Comparison of ENCODE assay signal across 14 mouse cellular contexts in the genomic region with DNA sequence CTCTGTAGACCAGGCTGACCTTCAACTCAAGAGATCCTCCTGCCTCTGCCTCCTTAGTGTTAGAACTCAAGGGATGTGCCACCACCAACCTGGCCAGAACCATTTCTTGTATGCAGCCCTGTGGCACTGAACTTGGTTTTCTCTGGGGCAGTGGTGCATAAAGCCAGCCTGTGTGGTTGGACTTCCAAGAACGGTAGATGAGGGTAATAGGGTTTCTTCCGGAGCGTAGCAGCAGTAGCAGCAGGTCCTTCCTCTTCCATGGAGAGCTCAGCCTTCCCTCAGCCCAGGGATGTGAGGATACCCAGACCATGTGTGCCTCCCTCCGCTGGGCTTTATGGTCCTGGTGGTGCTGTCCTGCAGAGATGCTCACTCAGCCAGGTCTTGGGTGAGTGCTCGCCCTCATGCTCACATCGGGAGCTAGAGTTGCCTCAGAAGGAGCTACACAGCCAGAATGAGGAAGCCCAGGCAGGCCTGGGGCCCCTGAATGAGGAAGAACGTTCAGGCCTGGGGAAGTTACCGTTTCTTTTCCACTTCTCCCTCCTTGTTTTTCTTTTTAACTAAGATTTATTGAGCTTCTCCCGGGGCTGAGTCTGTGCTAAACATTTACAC. TPM values are rescaled to one million over a fixed set of nuclear protein-coding genes. Genes with fewer than 3 reads are reported as not detected.
DNase-seq lines count a peak whose midpoint lies in the region; ATAC-seq and TF ChIP-seq lines count a peak whose summit lies in the region.
"Had no signal": no experiment of that assay in that cellular context is flagged by ENCODE, and none has a peak within 500 bp of the region (broad histone marks: within the 10 kb centered on the region; RNA-seq: fewer than 3 reads in every experiment).

No protein-coding gene starts in this region.

- no peak for ATAC-seq in G1E (ENCODE audit: extremely low read depth, insufficient number of reproducible peaks, low FRiP score, poor library complexity, severe bottlenecking)
- peak; percentile 42; the same call in 1 of the 2 replicates for ATAC-seq in kidney, embryonic 16.5 days (ENCODE audit: low FRiP score, low TSS enrichment)

- DNase-seq in layer of hippocampus, adult 11-12 months (ENCODE audit: low spot score) = peak; percentile 47
- no peak for DNase-seq in layer of hippocampus, postnatal 25 days (ENCODE audit: extremely low spot score in 1 of 2, low spot score in 1 of 2)
- DNase-seq in G1E (ENCODE audit: low spot score) = peak; percentile 66
- DNase-seq in cerebellum, postnatal 14 days = no peak
- no peak for DNase-seq in adipocyte (ENCODE audit: low spot score)
- no peak for DNase-seq in adrenal gland, adult 2 months
- DNase-seq: cerebellum, postnatal 10 days; gastrocnemius, postnatal 14 days; lung, embryonic 14.5 days had no signal

- no peak overlapping the region for H3K4me2 ChIP-seq in kidney, embryonic 16.5 days (replicated peaks; ENCODE audit: low read depth, low read length)
- H3K4me2 ChIP-seq: lung, embryonic 14.5 days had no signal

- H3K4me3 ChIP-seq in G1E (ENCODE audit: low read depth, low read length) = peak overlapping the region; percentile 37; the same call in 1 of the 2 replicates
- no peak overlapping the region for H3K4me3 ChIP-seq in kidney, embryonic 16.5 days (ENCODE audit: low read length)
- H3K4me3 ChIP-seq in megakaryocyte, embryonic 14.5 days (replicated peaks) = peak overlapping the region; percentile 88

- H3K27ac ChIP-seq in kidney, embryonic 16.5 days (ENCODE audit: low read length) = no peak overlapping the region; the same call in 1 of the 2 replicates

- no peak for TF ChIP-seq CTCF in G1E (IDR thresholded peaks at IDR 0.05; ENCODE audit: low read depth, low read length)

- peaks cover 33% of the 10 kb centered on the region for H3K36me3 ChIP-seq in G1E (replicated peaks)
- peaks cover 10% of the 10 kb centered on the region for H3K36me3 ChIP-seq in kidney, embryonic 16.5 days (ENCODE audit: insufficient read depth, low read length)
- H3K36me3 ChIP-seq in megakaryocyte, embryonic 14.5 days (replicated peaks; ENCODE audit: low read length) = peaks cover 78% of the 10 kb centered on the region

- 27% methylated on average over 9 of the region's 9 CpGs for WGBS in kidney, embryonic 16.5 days

- no peaks in the 10 kb centered on the region for H3K27me3 ChIP-seq in G1E (ENCODE audit: insufficient read depth, low read length)
- no peaks in the 10 kb centered on the region for H3K27me3 ChIP-seq in kidney, embryonic 16.5 days (ENCODE audit: insufficient read depth, low read length)
- H3K27me3 ChIP-seq in megakaryocyte, embryonic 14.5 days (replicated peaks) = no peaks in the 10 kb centered on the region

- H3K4me1 ChIP-seq in G1E (ENCODE audit: insufficient read depth, low read depth, low read length) = peaks cover 30% of the 10 kb centered on the region
- peaks cover 23% of the 10 kb centered on the region for H3K4me1 ChIP-seq in kidney, embryonic 16.5 days (ENCODE audit: insufficient read depth, low read length)
- H3K4me1 ChIP-seq in megakaryocyte, embryonic 14.5 days = peaks cover 87% of the 10 kb centered on the region

- H3K9me3 ChIP-seq in G1E (replicated peaks) = no peaks in the 10 kb centered on the region
- no peaks in the 10 kb centered on the region for H3K9me3 ChIP-seq in kidney, embryonic 16.5 days (ENCODE audit: low read length)
- no peaks in the 10 kb centered on the region for H3K9me3 ChIP-seq in megakaryocyte, embryonic 14.5 days

- no peak overlapping the region for H3K9ac ChIP-seq in kidney, embryonic 16.5 days (replicated peaks; ENCODE audit: low read length)
- H3K9ac ChIP-seq: lung, embryonic 14.5 days had no signal

RNA-seq across cellular contexts. Expression of a gene that starts 10.2 kb away (rescaled TPM):
- 10 to 100 TPM; 11.0 to 11.7 TPM for total RNA-seq in layer of hippocampus, postnatal 25 days (2021)
- total RNA-seq in G1E (2014; fragmentation: Nextera tagmentation) (16.0 and 18.8 TPM in 2 replicates), G1E (2017) (7.1 and 10.2 TPM in 2 replicates)
- polyA plus RNA-seq in G1E (2012) = 16.4 and 18.1 TPM in 2 replicates
- polyA plus RNA-seq in kidney, embryonic 16.5 days (2015; fragmentation: Nextera tagmentation; extraction: Ambion mirVana) = 17.5 and 22.1 TPM in 2 replicates
- polyA plus RNA-seq in megakaryocyte, embryonic 14.5 days (2012; ENCODE audit: insufficient read depth, low replicate concordance) = 111 and 131 TPM in 2 replicates
- 10 to 100 TPM in 1 of 2 experiments, 1 to 10 TPM in 1; 9.8 to 13.6 TPM for total RNA-seq in adrenal gland, adult 2 months (2021)
- polyA plus RNA-seq in adrenal gland, adult 2 months (2012; rRNA removed) = 56.8 and 67.8 TPM in 2 replicates

RNA-seq across cellular contexts. Expression of a gene that starts 21.7 kb away (rescaled TPM):
- total RNA-seq in layer of hippocampus, postnatal 25 days (2021) = 1 to 10 TPM in 1 of 2 experiments, not detected in 1; 1.5 TPM
- not detected in 2 replicates for total RNA-seq in G1E (2014; fragmentation: Nextera tagmentation)
- 0.23 TPM in 1 of 2 replicates, not detected in the other for total RNA-seq in G1E (2017)
- not detected in 2 replicates for polyA plus RNA-seq in G1E (2012)
- polyA plus RNA-seq in kidney, embryonic 16.5 days (2015; fragmentation: Nextera tagmentation; extraction: Ambion mirVana) = 0.56 TPM in 1 of 2 replicates, not detected in the other
- polyA plus RNA-seq in megakaryocyte, embryonic 14.5 days (2012; ENCODE audit: insufficient read depth, low replicate concordance) = not detected in 2 replicates
- not detected for total RNA-seq in adrenal gland, adult 2 months (2021)
- polyA plus RNA-seq in adrenal gland, adult 2 months (2012; rRNA removed) = not detected in 2 replicates
- total RNA-seq: adrenal gland, adult 18-20 months; gastrocnemius, postnatal 14 days; heart, postnatal 36 days had no signal
- polyA plus RNA-seq: large intestine, adult 2 months; lung, embryonic 14.5 days had no signal

RNA-seq across cellular contexts. Expression of a gene that starts 35.4 kb away (rescaled TPM):
- 10 to 100 TPM; 36.9 to 38.4 TPM for total RNA-seq in layer of hippocampus, postnatal 25 days (2021)
- 33.5 and 38.4 TPM in 2 replicates for total RNA-seq in G1E (2014; fragmentation: Nextera tagmentation)
- 14.3 and 17.5 TPM in 2 replicates for total RNA-seq in G1E (2017)
- 27.0 and 29.0 TPM in 2 replicates for polyA plus RNA-seq in G1E (2012)
- 92.2 and 95.6 TPM in 2 replicates for polyA plus RNA-seq in kidney, embryonic 16.5 days (2015; fragmentation: Nextera tagmentation; extraction: Ambion mirVana)
- 19.1 and 24.4 TPM in 2 replicates for polyA plus RNA-seq in megakaryocyte, embryonic 14.5 days (2012; ENCODE audit: insufficient read depth, low replicate concordance)
- 10 to 100 TPM; 13.5 to 15.0 TPM for total RNA-seq in adrenal gland, adult 2 months (2021)
- polyA plus RNA-seq in adrenal gland, adult 2 months (2012; rRNA removed) = 11.7 and 12.5 TPM in 2 replicates

RNA-seq across cellular contexts. Expression of a gene that starts 43.1 kb away (rescaled TPM):
- total RNA-seq in layer of hippocampus, postnatal 25 days (2021) = 10 to 100 TPM; 13.8 to 18.4 TPM
- 2.3 TPM in 1 of 2 replicates, not detected in the other for total RNA-seq in G1E (2014; fragmentation: Nextera tagmentation)
- total RNA-seq in G1E (2017) = 0.93 and 1.3 TPM in 2 replicates
- 0.53 and 0.59 TPM in 2 replicates for polyA plus RNA-seq in G1E (2012)
- 16.8 and 20.0 TPM in 2 replicates for polyA plus RNA-seq in kidney, embryonic 16.5 days (2015; fragmentation: Nextera tagmentation; extraction: Ambion mirVana)
- polyA plus RNA-seq in megakaryocyte, embryonic 14.5 days (2012; ENCODE audit: insufficient read depth, low replicate concordance) = 5.3 and 6.9 TPM in 2 replicates
- 10 to 100 TPM; 32.0 to 33.2 TPM for total RNA-seq in adrenal gland, adult 2 months (2021)
- 19.0 and 32.8 TPM in 2 replicates for polyA plus RNA-seq in adrenal gland, adult 2 months (2012; rRNA removed)

Comparison
In these comparisons a context has a peak if more than half of its experiments do, and no peak if none do; other contexts are left out.
1. DNase-seq: peak in layer of hippocampus, adult 11-12 months (single experiment) and G1E (single experiment); none in layer of hippocampus, postnatal 25 days (0 of 2), cerebellum, postnatal 14 days (0 of 2), adipocyte (single experiment) and adrenal gland, adult 2 months (single experiment).